Mouse (Mus musculus) frontal cortex, postnatal 25 days (tissue): Measurements from ENCODE around the gene Il9.

Source experiments
- DNase-seq, 2 experiments: peaks; one replicate each; pipeline ENCODE4 v3.0.0; 2022; ENCODE audit warnings: low spot score in 2 of 2

Gene Il9

DNA sequence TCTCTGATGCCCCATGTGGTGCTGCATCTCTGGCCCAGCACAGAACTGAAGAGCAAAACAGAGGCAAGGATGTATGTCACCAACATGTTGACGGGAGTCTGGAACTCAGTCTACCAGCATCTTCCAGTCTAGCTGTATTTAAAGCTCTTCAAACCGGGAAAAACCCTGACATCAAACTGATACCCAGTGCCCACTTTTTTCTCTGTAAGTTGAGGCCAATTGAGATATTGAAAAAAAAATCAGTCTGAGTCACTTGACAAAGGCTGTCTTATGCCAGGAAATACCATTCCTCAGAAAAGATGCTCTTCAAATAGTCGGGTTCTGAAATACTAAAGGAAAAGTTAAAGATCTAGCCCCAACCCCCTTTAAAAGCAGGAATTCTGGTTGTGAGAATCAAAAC lies at the start of gene Il9:
Il9 (minus strand) TSS at position 101 of the 400 bp plus-strand sequence.
- no peak for DNase-seq

DNA sequence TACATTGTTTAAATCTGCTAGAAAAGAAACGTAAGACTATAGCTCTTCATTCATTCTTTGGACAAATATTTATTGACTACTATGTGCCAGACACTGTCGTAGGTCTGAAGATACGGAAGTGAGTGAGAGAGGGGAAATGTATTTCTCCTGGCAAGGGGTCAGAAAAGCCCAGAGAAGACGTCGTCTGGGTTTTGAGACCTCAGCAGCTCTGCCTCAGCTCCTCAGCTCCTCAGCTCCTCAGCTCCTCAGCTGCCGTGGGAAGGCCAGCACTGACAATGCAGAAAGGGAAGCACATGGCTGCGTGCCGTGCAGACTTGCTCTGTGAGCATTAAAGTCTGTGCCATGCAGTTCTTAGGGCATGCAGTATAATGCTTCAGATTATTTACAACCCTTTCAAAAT lies 47.6 kb upstream of the Il9 start:
- no peak for DNase-seq

DNA sequence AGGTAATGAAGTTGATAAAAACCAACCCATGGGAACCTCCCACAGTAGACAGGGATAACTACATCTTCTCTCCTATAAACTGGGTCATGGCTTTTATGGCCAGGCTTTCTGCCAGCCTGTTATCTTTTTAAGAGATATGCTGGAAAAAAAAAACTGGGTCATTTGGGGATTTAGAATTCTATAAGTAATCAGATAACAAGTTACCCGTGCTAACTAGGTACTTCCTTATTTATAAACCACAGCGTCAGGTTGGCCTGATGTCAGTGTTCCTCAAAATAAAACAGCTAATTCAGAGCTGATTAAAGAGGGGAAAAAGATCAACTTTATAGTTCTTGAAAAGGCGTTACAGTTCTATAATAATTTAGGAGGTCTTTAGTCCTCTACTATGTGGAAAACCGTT lies 47.0 kb upstream of the Il9 start:
- no peak for DNase-seq

DNA sequence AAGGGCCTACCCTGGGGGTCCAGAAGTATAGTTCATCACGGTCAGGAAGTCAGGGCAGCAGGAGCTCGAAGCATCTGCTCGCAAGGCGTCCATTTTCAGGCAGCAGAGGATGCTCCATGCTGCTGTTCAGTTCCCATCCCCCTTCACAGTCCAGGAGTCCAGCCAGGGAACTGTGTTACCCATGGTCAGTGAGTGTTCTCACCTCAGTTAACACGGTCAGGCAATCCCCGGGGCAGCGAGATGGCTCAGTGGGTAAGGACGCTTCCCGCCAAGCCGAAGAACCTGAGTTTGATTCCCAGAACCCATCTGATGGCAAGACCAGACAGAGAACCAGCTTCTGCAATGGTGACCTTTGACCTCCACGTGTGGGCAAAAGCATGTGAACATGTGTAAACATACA lies 46.2 kb upstream of the Il9 start:
- no peak for DNase-seq

DNA sequence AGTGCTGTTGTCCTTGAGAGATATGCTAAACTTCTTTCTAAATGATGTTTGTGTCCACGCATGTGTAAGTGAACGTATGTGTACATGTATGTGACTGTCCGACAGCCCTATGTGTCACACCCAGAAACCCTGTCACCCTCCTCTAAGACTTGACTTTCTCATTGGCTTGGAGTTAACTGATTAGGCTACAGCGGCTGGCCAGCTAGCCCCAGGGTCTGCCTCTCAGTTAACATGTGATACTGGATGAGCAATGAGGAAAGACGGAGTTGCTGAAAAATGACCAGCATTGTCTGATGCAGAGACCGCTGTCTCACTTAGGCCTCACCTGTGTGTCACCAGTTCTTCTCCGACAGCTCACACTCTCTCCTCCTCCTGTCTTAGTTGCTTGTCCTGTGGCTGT lies 45.8 kb upstream of the Il9 start:
- no peak for DNase-seq

DNA sequence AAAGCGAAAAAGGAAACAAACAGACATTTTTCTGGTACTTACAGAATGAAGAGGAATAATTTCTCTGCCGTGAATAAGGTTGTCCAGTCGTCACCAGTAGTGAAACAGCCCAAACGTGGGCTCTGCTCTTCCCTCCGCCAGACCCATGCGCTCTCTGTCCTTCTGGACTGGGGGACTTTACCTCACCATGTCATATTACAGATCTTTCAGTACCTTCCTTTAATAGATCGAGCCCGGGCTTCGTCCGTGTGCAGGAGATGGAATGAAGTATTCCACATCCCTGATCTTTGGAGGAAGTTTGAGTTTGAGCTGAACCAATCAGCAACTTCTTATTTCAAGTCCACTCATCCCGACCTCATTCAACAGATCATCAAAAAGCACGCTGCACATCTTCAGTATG lies 44.8 kb upstream of the Il9 start:
- DNase-seq, result no peak

DNA sequence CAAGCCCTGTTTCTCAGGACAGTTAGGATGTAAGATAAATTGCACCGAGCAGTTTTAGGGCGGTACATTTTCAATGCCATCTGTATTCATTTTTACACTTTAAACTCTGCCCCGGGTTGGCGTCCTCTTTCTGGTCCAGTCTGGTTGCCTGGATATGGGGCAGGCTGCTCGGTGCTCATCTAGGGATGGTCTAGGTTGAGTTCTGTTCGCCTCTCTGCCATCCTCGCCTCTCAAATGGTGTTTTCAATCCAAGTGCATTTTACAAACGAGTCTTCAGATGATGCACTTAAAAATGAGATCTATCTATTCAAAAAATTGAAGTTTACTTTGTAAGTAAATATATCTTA lies 40.7 kb upstream of the Il9 start:
- peak in 1 of 2 experiments; percentile 4 for DNase-seq

DNA sequence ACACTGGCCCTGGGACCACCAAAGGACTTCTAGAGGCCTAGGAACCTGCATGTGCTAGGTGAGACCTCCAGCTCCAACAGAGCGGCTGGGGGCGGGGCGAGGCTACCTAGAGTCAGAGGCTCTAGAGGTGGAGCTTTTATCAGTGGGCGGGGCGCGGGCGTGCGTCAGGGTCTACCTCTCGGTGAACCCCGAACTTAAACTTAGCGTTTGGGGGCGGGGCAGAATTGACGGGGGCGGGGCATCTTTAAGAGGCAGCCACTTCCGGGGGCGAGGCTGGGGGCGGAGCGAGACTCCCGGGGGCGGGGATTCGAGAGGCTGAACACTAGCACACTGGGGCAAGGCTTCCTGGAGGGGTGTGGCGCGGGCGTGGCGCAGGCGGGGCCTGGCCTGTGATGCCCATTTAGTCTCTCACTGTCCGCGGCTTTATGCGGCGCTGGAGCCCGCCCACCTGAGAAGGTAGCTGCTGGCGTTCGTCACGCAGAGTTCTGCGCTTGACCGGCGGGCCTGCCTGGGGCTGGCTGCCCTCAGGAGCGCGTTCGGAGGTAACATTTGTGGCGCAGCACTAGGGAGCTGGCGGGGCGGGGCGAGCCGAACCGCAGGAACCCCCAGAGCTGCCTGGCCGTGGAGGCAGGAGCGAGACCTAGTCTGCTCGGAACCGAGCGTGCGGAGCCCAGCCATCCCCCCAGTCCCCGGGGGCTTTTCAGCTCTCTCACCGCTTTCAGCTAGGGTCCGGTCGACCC lies 40.2 kb upstream of the Il9 start, which contains the start of gene Fbxl21:
Fbxl21 (plus strand) TSS at position 392 of the 740 bp plus-strand sequence.
- DNase-seq, result peak; percentile 74 to 82

DNA sequence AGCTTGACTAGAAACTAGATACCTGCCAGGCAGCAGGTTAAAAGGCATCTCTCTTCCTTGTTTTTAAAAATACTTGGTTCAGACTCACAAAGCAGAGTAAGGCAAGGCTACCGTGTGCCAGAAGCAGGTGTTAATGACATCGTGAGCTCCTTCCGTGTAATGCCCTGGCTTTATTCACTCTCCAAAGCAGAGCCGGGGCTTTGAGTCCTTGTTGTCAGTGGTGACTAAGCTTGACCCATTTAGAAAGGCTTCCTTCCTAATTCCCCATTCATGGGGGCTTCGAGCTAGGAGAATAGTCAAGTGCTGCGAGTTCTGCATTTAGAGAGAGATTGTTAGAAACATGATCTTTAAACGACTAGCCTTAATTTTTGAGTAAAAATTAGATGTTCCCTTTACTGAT lies 34.8 kb upstream of the Il9 start:
- no peak for DNase-seq

DNA sequence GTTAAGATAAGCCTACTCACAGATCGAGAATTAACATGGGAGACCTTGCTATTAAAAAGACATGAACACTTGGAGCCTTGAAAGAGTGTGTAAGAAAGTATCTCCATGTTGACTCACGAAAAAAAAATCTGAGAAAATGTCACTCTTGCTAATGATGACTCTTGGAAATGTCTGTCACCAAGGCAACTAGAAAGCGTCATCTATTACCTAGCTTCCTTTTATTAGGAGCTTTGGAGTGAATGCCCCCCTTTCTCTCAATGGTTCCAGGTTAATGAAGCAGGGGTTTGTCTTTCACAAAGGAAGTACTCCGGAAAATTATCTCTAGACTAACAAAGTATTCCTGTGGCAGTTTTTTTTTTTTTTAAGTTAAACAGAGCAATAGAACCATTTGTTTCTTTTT lies 34.3 kb upstream of the Il9 start:
- no peak for DNase-seq

DNA sequence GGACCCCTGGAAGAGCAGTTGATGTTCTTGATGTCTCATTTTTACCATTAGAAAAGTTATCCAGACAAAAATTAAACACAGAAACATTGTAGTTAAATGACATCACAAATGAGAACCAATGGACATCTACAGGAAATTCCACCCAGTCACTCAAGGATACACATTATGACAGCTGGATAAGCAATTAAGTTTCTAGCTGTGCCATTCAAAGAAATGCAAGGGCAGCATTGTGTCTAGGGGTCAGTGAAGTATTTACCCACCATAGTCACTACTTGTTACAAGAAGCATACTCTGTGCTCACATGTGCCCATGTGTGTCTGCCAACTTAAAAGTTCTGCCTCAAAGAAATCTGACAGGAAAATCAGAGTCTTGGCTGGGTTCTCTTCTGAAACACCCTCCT lies 31.5 kb upstream of the Il9 start:
- DNase-seq, result no peak

DNA sequence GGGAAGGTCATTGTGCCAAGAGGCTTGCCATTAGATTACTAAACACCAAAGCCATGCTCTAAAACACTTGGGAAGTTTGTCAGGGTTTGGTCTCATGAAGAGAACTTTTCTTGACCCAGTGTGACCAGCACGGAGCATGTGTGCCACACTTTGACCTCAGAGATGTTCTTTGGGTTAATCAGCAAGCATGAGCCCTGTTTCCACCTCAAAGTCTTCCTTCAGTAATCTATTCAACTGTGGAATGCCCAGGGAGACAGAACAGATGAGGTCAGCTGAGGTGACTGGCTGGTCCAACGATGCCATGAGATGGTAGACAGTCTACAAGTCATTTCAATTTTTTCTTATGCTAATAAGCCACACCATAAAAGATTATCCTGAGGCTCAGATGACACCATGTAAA lies 27.8 kb upstream of the Il9 start:
- no peak for DNase-seq

DNA sequence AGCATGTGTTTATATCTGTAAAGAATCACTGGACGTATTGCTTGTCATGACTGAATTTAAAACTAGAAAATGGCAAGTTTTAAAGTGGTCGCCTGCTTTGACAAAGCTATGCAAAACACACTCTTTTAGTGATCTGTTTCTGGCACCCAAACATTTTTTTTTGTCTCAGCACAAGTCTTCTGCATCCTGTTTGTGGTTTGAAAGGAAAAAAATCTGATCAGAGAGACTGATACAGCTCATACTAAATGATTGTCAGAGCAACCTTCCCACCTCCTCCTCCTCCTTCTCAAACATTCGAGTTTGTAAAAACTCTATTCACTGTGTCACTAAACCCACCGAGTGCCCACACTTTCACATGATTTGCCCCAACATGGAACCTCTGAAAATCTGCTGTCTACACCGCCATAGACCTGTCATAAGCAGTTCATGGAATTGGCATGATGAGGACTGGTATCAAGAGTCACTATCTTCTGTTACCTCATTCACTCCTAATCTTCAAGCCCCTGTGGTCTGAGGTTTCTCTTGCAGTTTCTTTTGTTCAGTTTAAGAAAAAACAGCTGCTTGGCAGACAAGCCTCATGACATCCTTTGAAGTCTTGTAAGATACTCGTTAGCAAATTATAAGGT lies 24.9 kb upstream of the Il9 start:
- no peak for DNase-seq

DNA sequence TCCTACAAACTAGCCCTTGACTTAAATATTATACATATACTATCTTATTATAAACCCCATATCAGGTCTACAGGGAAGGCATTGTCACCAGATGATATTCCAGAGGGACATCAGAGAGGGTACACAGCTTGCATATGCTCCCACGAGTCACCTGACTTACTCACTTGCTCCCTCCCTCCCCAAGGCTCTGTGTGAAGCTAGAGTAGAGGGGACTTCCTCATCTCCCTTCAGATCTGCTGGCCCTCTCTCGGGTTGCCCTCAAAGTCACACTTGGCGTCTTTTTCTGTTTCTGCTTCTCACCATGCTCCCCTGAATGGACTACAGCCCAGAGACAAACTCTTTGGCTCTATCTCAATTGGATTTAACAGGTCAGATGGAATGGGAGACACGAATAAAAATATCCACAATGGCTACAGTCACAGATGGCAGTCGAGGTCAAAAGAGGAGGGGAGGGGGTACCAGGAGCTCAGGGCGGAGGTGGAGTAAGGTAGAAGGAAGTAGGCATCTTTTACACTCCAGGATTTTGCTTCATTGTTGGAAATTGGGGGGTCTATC lies 19.9 kb upstream of the Il9 start:
- DNase-seq, result no peak

DNA sequence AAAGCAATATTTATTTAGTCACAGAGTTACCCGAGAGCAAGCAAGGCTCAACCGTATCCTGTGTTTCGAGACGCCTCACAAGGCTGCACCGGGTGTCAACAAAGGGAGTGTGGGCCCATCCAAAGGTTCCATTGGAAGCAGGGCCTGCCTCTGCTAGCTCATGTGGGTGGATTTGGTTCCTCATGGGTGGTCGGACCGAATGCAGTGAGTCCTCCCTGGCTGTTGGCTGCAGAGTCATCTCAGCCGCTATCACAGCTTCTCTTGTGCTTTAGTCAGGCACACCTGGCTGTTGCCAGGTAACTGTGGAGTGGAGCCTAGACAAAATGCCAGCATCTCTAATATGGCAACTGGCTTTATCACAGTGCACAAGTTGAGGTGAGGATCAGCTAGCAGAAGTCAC lies 18.6 kb upstream of the Il9 start:
- no peak for DNase-seq

DNA sequence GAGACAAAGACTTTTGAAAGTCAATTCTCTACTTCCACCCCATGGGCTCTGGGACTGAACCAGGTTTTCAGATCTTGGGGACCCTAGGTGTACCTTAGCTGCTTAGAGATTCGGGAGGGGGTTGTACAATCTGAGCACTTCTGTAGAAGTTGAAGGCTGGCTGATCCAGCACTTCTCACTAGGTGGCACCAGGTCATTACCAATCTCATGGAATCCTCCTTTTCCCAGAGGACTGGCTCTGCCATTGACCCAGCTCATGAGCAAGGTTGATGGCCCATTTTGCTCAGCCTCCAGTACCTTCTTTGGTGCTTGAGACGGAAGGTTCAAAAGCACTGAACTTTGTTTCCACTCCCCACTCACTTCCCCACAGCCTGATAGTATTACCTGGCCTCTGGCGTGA lies 18.1 kb upstream of the Il9 start:
- DNase-seq, result no peak

DNA sequence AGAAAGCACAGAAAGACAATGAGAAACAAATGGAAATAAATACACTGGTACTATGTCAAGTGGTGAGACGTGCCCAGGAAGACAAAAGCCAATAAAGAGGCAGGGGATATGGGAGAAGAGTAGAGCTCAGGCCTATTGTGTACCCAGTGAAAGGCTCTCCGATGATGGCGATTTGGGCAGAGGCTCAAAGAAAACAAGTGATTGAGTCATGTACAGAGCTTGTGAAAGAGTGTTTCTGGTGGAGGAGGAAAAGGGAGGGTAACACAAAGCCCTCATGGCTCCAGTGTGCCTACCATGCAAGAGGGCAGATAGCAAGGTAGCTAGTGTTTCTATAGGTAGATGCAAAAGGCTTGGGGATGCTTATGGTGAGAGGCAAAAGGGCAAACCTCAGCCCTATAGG lies 12.4 kb upstream of the Il9 start:
- no peak for DNase-seq

DNA sequence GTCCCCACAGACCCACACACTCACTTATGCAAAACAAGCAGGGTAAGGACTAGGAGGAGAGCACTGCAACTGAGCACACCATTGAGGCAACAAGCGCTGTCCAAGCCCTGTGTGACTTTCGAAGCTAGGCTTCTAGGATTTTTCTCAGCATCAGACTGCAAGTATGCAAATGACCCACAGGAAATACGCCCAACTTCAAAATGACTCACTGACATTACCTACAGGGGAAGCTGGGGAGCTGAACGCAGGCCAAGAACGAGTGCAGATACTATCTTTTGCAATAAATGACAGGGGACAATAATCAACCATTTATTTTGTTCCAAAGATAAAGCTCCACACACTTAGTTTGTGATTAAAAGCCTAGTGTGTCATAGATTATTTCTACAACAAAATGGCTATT lies 6.0 kb upstream of the Il9 start:
- DNase-seq, result no peak

DNA sequence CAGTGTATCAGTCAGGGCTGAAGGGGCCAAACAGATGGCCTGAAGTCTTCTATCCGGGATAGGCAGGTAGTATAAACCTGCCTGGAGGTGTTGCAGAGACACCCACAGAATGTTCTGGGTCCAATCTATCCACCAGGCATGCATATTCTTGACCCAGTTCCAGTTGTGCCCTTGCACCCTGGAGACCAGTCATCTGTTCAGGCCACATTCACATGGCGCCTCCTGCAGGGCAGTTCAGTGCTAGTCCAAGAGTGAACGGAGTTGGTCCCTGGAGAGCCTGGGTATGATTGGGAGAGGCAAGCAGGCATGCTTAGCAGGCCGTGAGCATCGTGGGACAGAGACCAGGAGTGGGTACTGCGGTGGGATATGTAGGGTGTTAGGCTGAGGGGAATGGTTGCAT lies 4.0 kb downstream of the Il9 start:
- DNase-seq, result no peak

DNA sequence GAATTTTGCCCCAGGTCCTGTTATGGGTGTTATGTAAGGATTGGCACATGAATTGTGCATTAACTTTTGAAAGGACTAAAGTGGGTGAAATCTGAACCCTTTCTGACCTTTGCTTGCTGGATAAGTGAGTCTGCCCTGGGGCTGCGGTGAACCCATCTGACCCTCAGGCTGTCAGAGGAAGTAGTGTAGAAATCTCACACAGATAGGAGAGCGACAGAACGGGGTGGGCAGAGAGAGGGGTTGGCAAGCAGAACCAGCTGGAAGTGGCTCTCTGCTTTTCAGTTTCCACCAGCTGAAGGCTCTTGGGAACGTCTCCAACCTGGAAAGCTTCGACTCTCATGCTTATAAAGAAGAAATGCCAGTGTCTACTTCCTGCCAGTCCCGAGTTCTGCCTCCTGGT lies 4.8 kb downstream of the Il9 start:
- no peak for DNase-seq

DNA sequence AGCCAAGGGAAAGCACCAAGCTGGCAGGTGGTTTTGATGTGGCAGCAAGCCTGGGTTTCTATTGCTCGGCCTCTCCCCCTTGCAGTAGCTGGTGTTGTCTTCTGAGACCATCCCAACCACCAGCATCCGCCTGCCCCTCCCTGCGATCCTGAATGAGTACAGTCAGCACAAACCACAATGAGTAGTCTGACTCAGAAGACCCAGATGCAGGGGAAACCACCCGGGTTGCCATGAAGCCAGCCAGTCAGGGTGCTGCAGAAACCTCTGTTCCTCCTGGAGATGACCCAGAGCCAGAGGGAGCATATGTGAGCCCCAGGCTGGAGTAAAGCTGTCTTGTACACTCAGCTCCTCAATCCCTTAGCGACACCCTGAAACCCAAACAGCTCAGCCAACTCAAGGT lies 5.3 kb downstream of the Il9 start:
- no peak for DNase-seq

DNA sequence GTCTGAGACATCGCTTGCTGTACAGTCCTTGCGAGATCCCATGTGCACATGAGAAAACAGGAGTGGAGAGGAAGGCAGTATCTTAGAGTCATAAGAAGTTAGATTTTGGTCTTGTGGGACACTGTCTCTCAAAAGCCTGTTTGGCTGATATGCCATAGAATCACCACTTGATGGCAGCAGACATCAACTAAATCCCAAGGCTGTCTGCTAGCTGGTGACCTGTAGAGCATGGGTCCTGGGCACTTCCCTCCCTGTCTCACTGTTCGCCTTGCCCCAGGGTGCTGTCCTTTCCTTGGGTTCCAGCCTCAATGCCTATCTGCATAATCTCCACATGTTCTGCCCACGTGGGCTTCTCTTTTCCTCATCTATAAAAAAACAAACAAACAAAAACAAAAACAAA lies 6.7 kb downstream of the Il9 start:
- no peak for DNase-seq

DNA sequence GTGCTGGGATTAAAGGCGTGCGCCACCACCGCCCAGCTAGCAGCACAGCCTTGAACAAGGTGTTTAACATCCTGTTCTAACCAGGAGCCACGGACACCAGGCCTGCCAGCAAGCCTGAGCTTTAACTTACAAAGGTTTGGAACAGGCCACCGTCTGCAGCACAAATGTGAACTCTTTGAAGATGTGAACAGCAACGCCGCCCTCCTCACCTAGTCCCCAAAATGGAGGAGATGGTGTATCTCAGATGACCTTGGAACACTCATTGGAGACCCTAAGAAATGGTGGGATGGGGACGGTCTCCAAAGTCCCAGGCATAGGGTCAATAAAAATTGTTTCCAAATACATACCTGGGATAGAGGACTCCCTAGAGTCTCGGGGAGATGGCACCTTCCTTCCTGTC lies 9.4 kb downstream of the Il9 start:
- DNase-seq, result no peak

DNA sequence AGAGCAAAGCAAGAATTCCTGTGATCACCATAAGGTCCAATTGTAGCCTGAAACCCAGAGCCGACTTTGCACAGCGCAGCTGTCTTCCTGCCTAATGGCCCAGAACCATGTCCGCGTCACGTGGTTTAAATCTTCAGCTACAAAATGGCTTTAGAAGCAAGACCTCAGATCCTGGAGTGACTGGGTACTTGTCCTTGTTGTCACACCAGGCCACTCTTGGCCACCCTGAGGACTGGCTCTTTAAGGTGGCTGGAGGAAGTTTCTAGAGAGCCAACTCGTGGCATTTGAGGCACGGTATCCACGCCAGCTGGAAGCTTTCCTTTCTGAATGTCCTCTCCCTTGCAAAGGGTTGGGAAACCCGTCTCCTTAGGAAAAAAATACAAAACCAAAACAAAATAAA lies 10.1 kb downstream of the Il9 start:
- DNase-seq, result no peak
